Mouse (Mus musculus): ENCODE measurements around the gene Wnt2b.

DNA sequence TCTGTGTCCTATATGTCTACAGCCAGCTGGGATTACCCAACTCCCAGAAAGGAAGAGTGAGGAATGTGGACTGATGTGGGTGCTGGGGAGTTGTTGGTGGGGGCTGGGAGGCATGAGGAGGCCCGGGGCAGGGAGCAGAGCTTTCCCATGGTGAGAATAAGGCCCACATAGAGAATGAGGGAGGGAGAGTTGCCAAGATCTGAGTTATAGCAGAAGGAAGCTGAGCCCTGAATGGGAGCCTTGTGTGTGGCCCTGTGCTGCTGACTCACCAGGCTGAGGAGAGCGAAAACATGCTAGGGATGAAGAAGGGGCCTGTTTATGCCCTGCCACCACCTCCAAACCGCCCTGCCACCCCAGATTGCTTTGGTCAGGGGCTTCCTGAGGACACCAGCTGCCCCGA is 32.1 kb upstream of the Wnt2b start:
- TF ChIP-seq GATA1 (IDR thresholded peaks at IDR 0.05; ENCODE audit: low read length) = no peak
- no peak for TF ChIP-seq TAL1 (IDR thresholded peaks at IDR 0.05; ENCODE audit: low read length)

Data from erythroblast, embryonic 14.5 days (primary cell).